ENCODE assay signal across 19 mouse cellular contexts in the genomic region with DNA sequence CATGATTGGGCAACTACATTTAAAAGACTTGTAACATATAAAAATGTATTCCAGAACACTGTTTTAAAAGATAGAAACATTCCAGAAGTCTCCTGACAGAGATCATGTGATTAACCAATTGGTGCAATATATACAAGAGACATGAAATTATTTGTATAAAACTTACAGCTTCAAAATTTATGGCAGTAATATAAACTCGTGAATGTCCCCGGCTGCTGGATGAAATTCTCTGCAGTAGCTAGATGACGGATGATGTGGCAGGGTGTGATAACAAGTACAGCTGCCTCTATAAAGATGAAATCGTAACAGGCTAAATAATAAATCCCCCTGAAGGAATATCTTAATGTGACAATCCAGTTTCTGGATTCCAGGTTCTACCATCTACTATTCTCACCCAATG.
DNase-seq lines count a peak whose midpoint lies in the region; ATAC-seq and TF ChIP-seq lines count a peak whose summit lies in the region.
"Had no signal": no experiment of that assay in that cellular context is flagged by ENCODE, and none has a peak within 500 bp of the region (broad histone marks: within the 10 kb centered on the region; RNA-seq: fewer than 3 reads in every experiment).

No protein-coding gene starts in this region.

- no peaks in the 10 kb centered on the region for H3K36me3 ChIP-seq in lung, embryonic 14.5 days (ENCODE audit: insufficient read depth)
- H3K36me3 ChIP-seq in neural tube, embryonic 14.5 days (ENCODE audit: control insufficient read depth, insufficient read depth, low read length), result no peaks in the 10 kb centered on the region
- H3K36me3 ChIP-seq: embryonic facial prominence, embryonic 10.5 days; embryonic facial prominence, embryonic 12.5 days; forebrain, embryonic 15.5 days had no signal

- H3K9ac ChIP-seq in lung, embryonic 14.5 days, result no peak overlapping the region
- no peak overlapping the region for H3K9ac ChIP-seq in neural tube, embryonic 14.5 days (replicated peaks; ENCODE audit: low read depth, low read length)
- H3K9ac ChIP-seq: embryonic facial prominence, embryonic 12.5 days; forebrain, embryonic 13.5 days; forebrain, embryonic 15.5 days had no signal

- H3K4me3 ChIP-seq in lung, embryonic 14.5 days (ENCODE audit: low read depth, low read length), result no peak overlapping the region
- no peak overlapping the region for H3K4me3 ChIP-seq in neural tube, embryonic 14.5 days (ENCODE audit: low read depth, low read length)
- H3K4me3 ChIP-seq: embryonic facial prominence, embryonic 10.5 days; embryonic facial prominence, embryonic 12.5 days; forebrain, embryonic 13.5 days; forebrain, embryonic 15.5 days had no signal

- peak; percentile 64 for DNase-seq in lung, embryonic 14.5 days
- no peak for DNase-seq in lung, postnatal 36 days
- DNase-seq in forelimb bud, embryonic 11.5 days (ENCODE audit: low read depth, low spot score), result peak; percentile 19
- DNase-seq in T-cell, adult 2 months (ENCODE audit: low spot score), result no peak
- no peak for DNase-seq in gastrocnemius, adult 18-20 months (ENCODE audit: low spot score)
- DNase-seq: adrenal gland, adult 8-10 months; adrenal gland, postnatal 14 days; adrenal gland, postnatal 36 days; cerebellum, adult 11-12 months; cerebellum, adult 2 months; cerebellum, adult 9-10 months; cerebellum, postnatal 10 days; cerebellum, postnatal 25 days had no signal

- no peak for TF ChIP-seq CTCF in lung, embryonic 14.5 days (IDR thresholded peaks at IDR 0.05; ENCODE audit: low read depth)

- H3K4me1 ChIP-seq in lung, embryonic 14.5 days (ENCODE audit: insufficient read depth), result no peaks in the 10 kb centered on the region
- H3K4me1 ChIP-seq in neural tube, embryonic 14.5 days (ENCODE audit: control insufficient read depth, insufficient read depth, low read length), result no peaks in the 10 kb centered on the region
- H3K4me1 ChIP-seq: embryonic facial prominence, embryonic 10.5 days; embryonic facial prominence, embryonic 12.5 days; forebrain, embryonic 13.5 days; forebrain, embryonic 15.5 days had no signal

- H3K27me3 ChIP-seq in lung, embryonic 14.5 days (ENCODE audit: insufficient read depth, low read length), result no peaks in the 10 kb centered on the region
- no peaks in the 10 kb centered on the region for H3K27me3 ChIP-seq in neural tube, embryonic 14.5 days (ENCODE audit: control insufficient read depth, insufficient read depth, low read length)
- H3K27me3 ChIP-seq: embryonic facial prominence, embryonic 12.5 days; forebrain, embryonic 13.5 days; forebrain, embryonic 15.5 days had no signal

- 34% methylated on average over 4 of the region's 4 CpGs for WGBS in lung, embryonic 14.5 days
- WGBS in neural tube, embryonic 14.5 days, result 50% methylated on average over 4 of the region's 4 CpGs

- ATAC-seq in lung, embryonic 14.5 days (ENCODE audit: insufficient read depth), result no peak; the same call in 1 of the 2 replicates
- peak; percentile 34; the same call in 1 of the 2 replicates for ATAC-seq in neural tube, embryonic 14.5 days (ENCODE audit: low read depth)
- ATAC-seq: activated CD4-positive, CD25-positive, alpha-beta regulatory T cell, adult 4 months; forebrain, embryonic 13.5 days; forebrain, embryonic 15.5 days had no signal

- no peak overlapping the region for H3K27ac ChIP-seq in lung, embryonic 14.5 days (ENCODE audit: low read depth)
- no peak overlapping the region for H3K27ac ChIP-seq in neural tube, embryonic 14.5 days (ENCODE audit: low read depth, low read length)
- H3K27ac ChIP-seq: embryonic facial prominence, embryonic 10.5 days; embryonic facial prominence, embryonic 12.5 days; forebrain, embryonic 13.5 days; forebrain, embryonic 15.5 days had no signal

- no peaks in the 10 kb centered on the region for H3K9me3 ChIP-seq in lung, embryonic 14.5 days (ENCODE audit: low read depth, low read length)
- no peaks in the 10 kb centered on the region for H3K9me3 ChIP-seq in neural tube, embryonic 14.5 days (ENCODE audit: control insufficient read depth, low read length)
- H3K9me3 ChIP-seq: embryonic facial prominence, embryonic 10.5 days; embryonic facial prominence, embryonic 12.5 days; forebrain, embryonic 13.5 days; forebrain, embryonic 15.5 days had no signal

- H3K4me2 ChIP-seq in lung, embryonic 14.5 days, result no peak overlapping the region
- no peak overlapping the region for H3K4me2 ChIP-seq in neural tube, embryonic 14.5 days (ENCODE audit: low read depth, low read length)
- H3K4me2 ChIP-seq: embryonic facial prominence, embryonic 12.5 days; forebrain, embryonic 13.5 days; forebrain, embryonic 15.5 days had no signal

Comparison
In these comparisons a context has a peak if more than half of its experiments do, and no peak if none do; other contexts are left out.
1. DNase-seq: peak in lung, embryonic 14.5 days (single experiment) and forelimb bud, embryonic 11.5 days (single experiment); none in lung, postnatal 36 days (single experiment), T-cell, adult 2 months (single experiment) and gastrocnemius, adult 18-20 months (single experiment).